Mouse (Mus musculus) forebrain, postnatal 0 days (tissue): ENCODE data around the gene Ppm1l. TPM values are rescaled to one million over a fixed set of nuclear protein-coding genes. Genes with fewer than 3 reads are reported as not detected.
"Not testable (repeated sequence)": the region's sequence is repeated elsewhere in the genome, so short reads cannot be mapped to it uniquely, and the experiment has no call there.

Experiments used
- ATAC-seq: fragments of 200-750 bp; cut with Nextera tagmentation; 2 replicates; pipeline ENCODE4 v1.8.0; 2017; ENCODE audit warnings: mild to moderate bottlenecking, moderate library complexity
- DNase-seq: peaks from one replicate; pipeline ENCODE4 v3.0.0-alpha.2; 2015
- H3K27ac ChIP-seq: fragments of 300-500 bp; sonication (generic); 2 replicates; pipeline ENCODE4 v1.5.1; 2014; ENCODE audit warnings: low read depth, mild to moderate bottlenecking, antibody characterized with exemption, low read length, moderate library complexity, mixed read lengths
- H3K27me3 ChIP-seq: fragments of 300-500 bp; sonication (generic); 2 replicates; pipeline ENCODE4 v1.6.1; 2014; ENCODE audit warnings: mild to moderate bottlenecking, low read length, mixed read lengths; ENCODE audit not compliant: insufficient read depth
- H3K36me3 ChIP-seq: fragments of 300-500 bp; sonication (generic); 2 replicates; pipeline ENCODE4 v1.6.1; 2014; ENCODE audit warnings: mild to moderate bottlenecking, moderate library complexity; ENCODE audit not compliant: insufficient read depth
- H3K4me1 ChIP-seq: fragments of 300-500 bp; sonication (generic); 2 replicates; pipeline ENCODE4 v1.6.1; 2014; ENCODE audit warnings: antibody characterized with exemption; ENCODE audit not compliant: insufficient read depth
- H3K4me2 ChIP-seq: fragments of 300-500 bp; sonication (generic); 2 replicates; pipeline ENCODE4 v1.6.1; 2014; ENCODE audit warnings: low read depth, mild to moderate bottlenecking, moderate library complexity
- H3K4me3 ChIP-seq: fragments of 300-500 bp; sonication (generic); 2 replicates; pipeline ENCODE4 v1.5.1; 2014; ENCODE audit warnings: low read depth, low read length, mixed read lengths
- H3K9ac ChIP-seq: fragments of 300-500 bp; sonication (generic); 2 replicates; pipeline ENCODE4 v1.6.1; 2014; ENCODE audit warnings: mild to moderate bottlenecking
- H3K9me3 ChIP-seq: fragments of 300-500 bp; sonication (generic); 2 replicates; pipeline ENCODE4 v1.6.1; 2016; ENCODE audit warnings: low read length
- CTCF ChIP-seq: sonication (generic); IDR thresholded peaks from 2 replicates; pipeline ENCODE4 v1.5.1; 2016; ENCODE audit warnings: antibody characterized with exemption, control low read depth, low read depth
- WGBS: fragments of 180-500 bp; shearing (Covaris S2); extraction: QIAGEN DNeasy Blood & Tissue Kit; methylation state at CpG from one replicate; pipeline ENCODE4 v1.1.7; 2014; 5-methylcytosine and 5-hydroxymethylcytosine counted together
- polyA plus RNA-seq: library from polyadenylated mRNA; unstranded; fragments of >200 nt; fragmentation: Nextera tagmentation; extraction: Ambion mirVana; gene quantifications from 2 replicates; pipeline ENCODE4 v1.2.1, GENCODE M21; 2015
- total RNA-seq: library from RNA; depleted of rRNA; stranded (reverse); fragments of >200 nt; gene quantifications from 2 replicates; pipeline ENCODE4 v1.2.3, GENCODE M21; 2014

The Ppm1l gene
- total and polyA plus RNA-seq, 2 experiments from 2014 or later: 19.2 to 27.6 TPM

GRCm38 (mm10) chr3:69406210-69406895 lies 89.7 kb downstream of the Ppm1l start:
- 37% methylated on average over 5 of the region's 5 CpGs for WGBS
- H3K9me3 ChIP-seq: no peaks in the 10 kb centered on the region
- no peak overlapping the region for H3K4me3 ChIP-seq
- no peaks in the 10 kb centered on the region for H3K36me3 ChIP-seq
- no peak overlapping the region for H3K9ac ChIP-seq
- no peak for TF ChIP-seq CTCF
- ATAC-seq (peak; percentile 62), DNase-seq (no peak)
- no peak overlapping the region for H3K27ac ChIP-seq
- H3K27me3 ChIP-seq: no peaks in the 10 kb centered on the region
- no peaks in the 10 kb centered on the region for H3K4me1 ChIP-seq
- H3K4me2 ChIP-seq: no peak overlapping the region

DNA sequence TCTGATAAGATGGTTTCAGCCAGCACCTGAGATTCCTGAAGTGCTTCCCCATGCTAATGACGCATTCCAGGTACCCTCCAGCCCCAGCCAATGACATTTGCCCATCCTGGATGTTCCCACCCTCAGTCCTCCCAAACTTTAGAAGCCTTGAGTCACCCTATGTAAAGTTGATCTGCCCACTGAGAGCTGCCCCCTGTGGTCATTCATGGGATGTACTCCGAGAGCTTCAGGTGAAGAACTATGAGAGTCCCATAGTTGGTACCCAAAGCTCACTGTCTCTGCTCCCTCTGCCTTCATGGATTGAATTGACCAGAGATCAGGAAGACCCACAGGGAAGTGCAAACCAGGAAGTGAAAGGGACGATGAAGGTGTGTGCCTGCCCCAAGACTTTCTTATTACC lies 91.4 kb downstream of the Ppm1l start:
- Histone ChIP-seq H3K9me3 (no peaks in the 10 kb centered on the region), H3K4me1 (no peaks in the 10 kb centered on the region), H3K4me3 (no peak overlapping the region), H3K27ac (no peak overlapping the region), H3K9ac (no peak overlapping the region), H3K36me3 (no peaks in the 10 kb centered on the region), H3K27me3 (no peaks in the 10 kb centered on the region), H3K4me2 (no peak overlapping the region)
- ATAC-seq (no peak), DNase-seq (no peak)
- TF ChIP-seq CTCF: 0 out of 2 replicates have a peak, but pooled peaks have one; percentile 2
- 92% methylated on average over 3 of the region's 3 CpGs for WGBS

- no peak for TF ChIP-seq CTCF
- 88% methylated on average over 6 of the region's 6 CpGs for WGBS
- Histone ChIP-seq H3K4me3 (no peak overlapping the region), H3K9me3 (no peaks in the 10 kb centered on the region), H3K4me2 (no peak overlapping the region), H3K9ac (no peak overlapping the region), H3K4me1 (no peaks in the 10 kb centered on the region), H3K27ac (no peak overlapping the region), H3K36me3 (no peaks in the 10 kb centered on the region), H3K27me3 (no peaks in the 10 kb centered on the region)
- ATAC-seq (no peak), DNase-seq (no peak)
Observed at GRCm38 (mm10) chr3:69416112-69416511, 99.5 kb downstream of the Ppm1l start.

DNA sequence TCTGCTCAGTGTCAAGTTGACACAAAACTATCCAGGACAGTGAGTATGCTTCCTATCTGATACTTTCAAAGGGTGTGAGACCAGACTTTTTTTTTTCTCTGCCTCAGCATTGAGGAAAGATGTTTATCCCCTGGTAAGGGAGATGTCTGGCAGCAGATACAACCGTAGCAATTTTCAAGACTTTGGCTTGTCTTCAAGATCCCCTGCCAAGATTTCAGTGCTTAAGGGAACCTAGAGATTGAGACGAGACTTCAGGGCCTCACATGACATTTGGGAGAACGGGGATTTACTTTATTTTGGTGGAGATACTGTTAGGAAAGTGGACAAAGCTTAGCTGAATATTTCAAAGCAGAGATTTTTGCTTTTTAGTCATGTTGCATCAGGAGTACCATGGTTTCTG lies 106.1 kb downstream of the Ppm1l start:
- no peak overlapping the region for H3K4me3 ChIP-seq
- no peak overlapping the region for H3K9ac ChIP-seq
- no peak overlapping the region for H3K27ac ChIP-seq
- ATAC-seq (no peak), DNase-seq (peak; percentile 42)
- H3K4me2 ChIP-seq: no peak overlapping the region
- no peaks in the 10 kb centered on the region for H3K4me1 ChIP-seq
- no peaks in the 10 kb centered on the region for H3K36me3 ChIP-seq
- no peaks in the 10 kb centered on the region for H3K27me3 ChIP-seq
- TF ChIP-seq CTCF: no peak
- WGBS: 38% methylated on average over 3 of the region's 3 CpGs
- no peaks in the 10 kb centered on the region for H3K9me3 ChIP-seq

- H3K9ac ChIP-seq: no peak overlapping the region
- 52% methylated on average over 4 of the region's 4 CpGs for WGBS
- ATAC-seq (peak; percentile 47), DNase-seq (no peak)
- no peaks in the 10 kb centered on the region for H3K9me3 ChIP-seq
- no peaks in the 10 kb centered on the region for H3K36me3 ChIP-seq
- no peak overlapping the region for H3K27ac ChIP-seq
- no peak overlapping the region for H3K4me2 ChIP-seq
- H3K4me3 ChIP-seq: no peak overlapping the region
- no peaks in the 10 kb centered on the region for H3K27me3 ChIP-seq
- TF ChIP-seq CTCF: no peak
- no peaks in the 10 kb centered on the region for H3K4me1 ChIP-seq
Observed at GRCm38 (mm10) chr3:69423371-69423770, 106.7 kb downstream of the Ppm1l start.

DNA sequence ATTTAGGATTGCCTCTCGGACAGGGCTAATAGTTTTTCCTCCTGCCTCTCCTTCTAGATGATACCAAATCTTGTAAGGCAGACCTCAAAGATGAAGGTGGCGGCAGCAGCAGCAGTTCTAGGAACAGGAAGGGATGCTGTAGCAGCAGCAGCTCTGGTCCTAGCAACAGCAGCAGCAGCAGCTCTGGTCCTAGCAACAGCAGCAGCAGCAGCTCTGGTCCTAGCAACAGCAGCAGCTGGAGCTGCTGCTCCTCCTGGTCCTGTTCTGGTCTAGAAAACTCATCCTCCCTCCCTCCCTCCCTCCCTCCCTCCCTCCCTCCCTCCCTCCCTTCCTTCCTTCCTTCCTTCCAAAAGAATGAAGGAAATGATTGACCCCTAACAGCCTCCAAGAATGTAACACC lies 108.1 kb downstream of the Ppm1l start:
- DNase-seq, H3K36me3 ChIP-seq, H3K9ac ChIP-seq, H3K9me3 ChIP-seq, H3K27me3 ChIP-seq, H3K27ac ChIP-seq, H3K4me2 ChIP-seq, H3K4me1 ChIP-seq, H3K4me3 ChIP-seq: not testable (repeated sequence)
- WGBS: 87% methylated on average over 2 of the region's 2 CpGs
- peak; percentile 42; the same call in 1 of the 2 replicates for ATAC-seq

- Histone ChIP-seq H3K27ac (no peak overlapping the region), H3K4me3 (no peak overlapping the region), H3K27me3 (no peaks in the 10 kb centered on the region), H3K4me1 (no peaks in the 10 kb centered on the region), H3K9ac (no peak overlapping the region), H3K9me3 (no peaks in the 10 kb centered on the region), H3K4me2 (no peak overlapping the region), H3K36me3 (no peaks in the 10 kb centered on the region)
- TF ChIP-seq CTCF: no peak
- DNase-seq (no peak), ATAC-seq (no peak)
- WGBS: 68% methylated on average over 4 of the region's 4 CpGs
Observed at GRCm38 (mm10) chr3:69427259-69427658, 110.6 kb downstream of the Ppm1l start.

- H3K27ac ChIP-seq: no peak overlapping the region
- DNase-seq (no peak), ATAC-seq (no peak)
- H3K9ac ChIP-seq: no peak overlapping the region
- no peaks in the 10 kb centered on the region for H3K9me3 ChIP-seq
- H3K4me1 ChIP-seq: no peaks in the 10 kb centered on the region
- H3K4me2 ChIP-seq: no peak overlapping the region
- TF ChIP-seq CTCF: no peak
- no peaks in the 10 kb centered on the region for H3K27me3 ChIP-seq
- H3K4me3 ChIP-seq: no peak overlapping the region
- 17% methylated on average over 3 of the region's 3 CpGs for WGBS
- no peaks in the 10 kb centered on the region for H3K36me3 ChIP-seq
Observed at GRCm38 (mm10) chr3:69428221-69428620, 111.6 kb downstream of the Ppm1l start.
